Mouse (Mus musculus) neutrophil, adult 83 days (primary cell): ENCODE results near the gene Lbp. TPM values are rescaled to one million over a fixed set of nuclear protein-coding genes. Genes with fewer than 3 reads are reported as not detected.

Experiments
- total RNA-seq, 2 experiments: library from RNA; stranded (reverse); gene quantifications; one replicate each; pipeline ENCODE4 v1.2.4; 2023

The Lbp gene
- 10 to 100 TPM; 60.8 to 64.5 TPM for total RNA-seq

DNA sequence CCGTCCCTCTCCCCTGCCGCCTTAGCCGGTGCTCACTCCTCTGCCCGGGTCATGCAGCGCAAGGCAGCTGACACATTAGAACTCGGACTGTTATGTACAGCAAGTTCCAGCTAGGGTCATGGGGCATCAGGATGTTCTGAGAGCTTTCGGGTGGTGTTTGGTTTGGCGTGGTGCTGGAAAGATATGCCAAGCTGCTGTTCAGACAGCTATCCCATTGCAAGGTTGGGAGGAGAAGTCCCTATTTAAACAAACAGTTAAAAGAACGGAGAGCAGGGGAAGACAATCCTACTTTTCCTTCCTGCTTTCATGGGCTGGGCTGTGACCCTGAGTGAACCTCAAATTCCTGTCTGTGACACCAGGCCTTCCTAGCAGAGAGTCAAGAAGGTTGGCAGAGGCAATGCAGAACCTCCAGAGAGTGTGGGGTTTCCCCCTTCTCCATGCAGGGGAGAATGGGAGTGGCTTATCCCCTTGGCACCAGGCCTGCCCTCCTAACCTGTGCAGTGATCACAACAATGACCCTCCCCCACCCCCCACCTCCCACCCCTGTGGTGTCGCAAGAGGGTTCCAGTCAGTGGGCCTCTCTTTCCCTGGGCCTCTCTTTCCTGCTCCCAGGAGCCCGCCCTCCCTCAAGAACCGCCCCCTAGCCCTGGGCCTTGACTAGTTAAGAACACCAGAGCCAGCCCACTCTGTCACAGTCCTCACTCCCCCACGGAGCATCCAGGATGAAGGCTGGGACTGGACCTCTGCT is at the start of gene Lbp:
Gene Lbp, plus strand, starts transcription at position 546 of the 748 bp plus-strand sequence.

DNA sequence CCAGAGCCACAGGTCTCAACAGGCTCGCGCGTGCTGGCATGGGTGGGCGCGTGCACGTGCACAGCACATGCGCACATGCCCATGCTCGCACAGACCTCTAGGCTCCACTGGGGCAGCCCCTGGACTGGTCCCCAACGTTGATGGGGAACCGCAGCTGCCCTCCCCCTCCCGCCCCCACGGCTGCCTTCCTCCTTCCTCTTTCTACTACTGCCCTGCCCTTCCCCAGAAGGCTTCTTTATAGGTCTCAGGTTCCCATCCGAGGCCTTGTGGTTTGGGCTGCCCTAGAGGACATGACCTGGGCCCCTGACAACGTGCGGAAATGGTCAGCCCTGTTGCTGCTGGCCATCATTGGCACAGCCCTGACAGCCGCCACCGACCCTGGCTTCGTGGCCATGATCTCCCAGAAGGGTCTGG is 48.3 kb upstream of the Lbp start, which contains the start of gene Bpi:
Gene Bpi, plus strand, starts transcription at position 90 of the 414 bp plus-strand sequence.

DNA sequence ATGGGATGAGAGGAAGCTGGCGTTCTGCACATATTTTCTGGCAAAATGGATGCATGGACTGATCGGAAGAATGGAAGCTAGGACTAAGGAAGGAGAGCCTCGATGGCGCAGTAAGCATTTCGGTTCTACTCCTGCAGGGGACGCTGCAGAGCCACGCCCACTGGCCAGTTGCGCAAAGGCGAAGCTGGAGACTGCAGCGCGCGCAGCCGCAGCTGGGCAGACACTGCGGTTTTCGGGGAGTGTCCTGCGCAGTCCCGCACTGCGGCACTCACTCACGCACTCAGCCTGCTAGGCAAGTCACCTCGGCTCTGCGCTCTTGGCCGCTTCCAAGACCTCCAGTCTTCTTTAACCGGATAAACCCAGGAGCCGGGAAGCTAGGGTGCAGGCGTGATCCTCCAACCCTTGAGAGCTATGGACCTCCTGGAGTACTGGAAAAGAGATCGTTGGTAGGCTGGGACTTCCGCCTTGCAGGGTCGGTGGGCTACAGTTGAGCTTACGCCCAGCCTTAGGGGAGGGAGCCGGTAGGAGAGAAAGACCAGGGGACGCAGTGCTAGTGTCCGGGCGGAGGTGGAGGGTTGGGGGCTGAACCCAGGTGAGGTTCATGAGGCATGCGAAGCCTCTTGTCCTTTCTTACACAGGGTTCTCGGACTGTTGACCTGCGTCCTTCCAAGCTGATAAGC is 69.3 kb downstream of the Lbp start, which contains the start of gene Snhg11:
Gene Snhg11, plus strand, starts transcription at position 196 of the 680 bp plus-strand sequence.

Other genes with a start within 250 kb of the Lbp start
- gene Tgm2, start 160.1 kb upstream of the Lbp start, total RNA-seq: 10 to 100 TPM in 1 of 2 experiments, 1 to 10 TPM in 1; 9.9 to 13.9 TPM
- gene D630003M21Rik, start 77.3 kb upstream of the Lbp start, total RNA-seq: not detected
- gene Bpi, start 48.4 kb upstream of the Lbp start, total RNA-seq: not detected
- not detected for gene Snhg11, start 69.1 kb downstream of the Lbp start, total RNA-seq
- 10 to 100 TPM; 44.3 to 51.2 TPM for gene Ralgapb, start 103.4 kb downstream of the Lbp start, total RNA-seq
- gene Adig, start 196.1 kb downstream of the Lbp start, total RNA-seq: not detected
- not detected for gene Arhgap40, start 206.3 kb downstream of the Lbp start, total RNA-seq